Mouse (Mus musculus): ENCODE results near the gene Dusp19.

DNA sequence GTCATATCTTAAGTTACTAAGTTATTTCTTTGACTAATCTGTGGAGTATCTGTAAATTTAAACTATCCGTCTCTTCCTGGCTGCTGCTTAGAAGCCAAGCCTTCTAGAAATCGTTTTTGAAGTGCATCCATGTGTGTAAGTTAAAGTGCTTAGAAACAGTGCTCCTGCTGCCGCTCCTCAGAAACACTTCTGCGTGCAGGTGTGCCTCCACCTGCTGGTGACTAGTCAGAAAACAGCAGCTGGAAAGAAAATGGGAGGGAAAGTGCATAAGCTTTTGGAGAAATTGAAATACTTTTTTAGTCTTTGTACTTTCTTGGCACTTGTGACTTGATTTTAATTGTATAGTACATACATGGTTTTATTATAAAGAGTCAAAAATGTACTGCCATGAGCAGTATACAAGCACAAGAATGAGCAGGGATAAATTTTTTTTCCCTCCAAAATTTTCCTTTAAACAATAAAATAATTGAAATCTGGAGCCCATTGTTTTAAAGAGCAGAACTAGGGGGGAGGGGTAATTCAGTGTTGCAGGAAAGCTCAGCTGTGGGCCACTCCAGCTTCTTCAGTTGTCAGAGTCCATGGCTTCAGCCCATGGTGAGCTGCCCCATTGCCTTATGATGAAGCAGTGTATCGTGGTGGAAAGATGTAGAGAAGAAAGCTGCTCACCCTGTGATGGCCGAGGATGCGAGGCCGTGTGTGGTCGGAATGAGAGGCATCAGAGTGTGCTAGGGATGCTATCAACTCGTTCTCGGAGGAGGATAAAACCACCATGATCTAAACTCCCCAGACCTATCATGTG is 53.2 kb downstream of the Dusp19 start:
- TF ChIP-seq EP300 (IDR thresholded peaks at IDR 0.05), result no peak
- peak; percentile 63 for TF ChIP-seq CTCF (IDR thresholded peaks at IDR 0.05)

Measured in lung, postnatal 0 days (tissue).